Mouse (Mus musculus) neural tube, embryonic 15.5 days (tissue): ENCODE data around the gene Ano5. TPM values are rescaled to one million over a fixed set of nuclear protein-coding genes. Genes with fewer than 3 reads are reported as not detected.

Experiments used
- ATAC-seq: fragments of 200-750 bp; cut with Nextera tagmentation; 2 replicates; pipeline ENCODE4 v1.8.0; 2017; ENCODE audit warnings: mild to moderate bottlenecking, moderate TSS enrichment, moderate library complexity; ENCODE audit not compliant: low FRiP score
- H3K27ac ChIP-seq: fragments of 300-500 bp; sonication (generic); replicated peaks from 2 replicates; pipeline ENCODE4 v1.5.1; 2015; ENCODE audit warnings: mild to moderate bottlenecking, inconsistent platforms
- H3K27me3 ChIP-seq: fragments of 300-500 bp; sonication (generic); replicated peaks from 2 replicates; pipeline ENCODE4 v1.6.1; 2015; ENCODE audit warnings: inconsistent platforms
- H3K36me3 ChIP-seq: fragments of 300-500 bp; sonication (generic); 2 replicates; pipeline ENCODE4 v1.6.1; 2015; ENCODE audit warnings: inconsistent platforms
- H3K4me1 ChIP-seq: fragments of 300-500 bp; sonication (generic); 2 replicates; pipeline ENCODE4 v1.6.1; 2015; ENCODE audit warnings: inconsistent platforms
- H3K4me2 ChIP-seq: fragments of 300-500 bp; sonication (generic); 2 replicates; pipeline ENCODE4 v1.6.1; 2015; ENCODE audit warnings: inconsistent platforms, mild to moderate bottlenecking, moderate library complexity
- H3K4me3 ChIP-seq: fragments of 300-500 bp; sonication (generic); replicated peaks from 2 replicates; pipeline ENCODE4 v1.5.1; 2015; ENCODE audit warnings: mild to moderate bottlenecking, inconsistent platforms
- H3K9ac ChIP-seq: fragments of 300-500 bp; sonication (generic); replicated peaks from 2 replicates; pipeline ENCODE4 v1.6.1; 2015; ENCODE audit warnings: mild to moderate bottlenecking, inconsistent platforms
- H3K9me3 ChIP-seq: fragments of 300-500 bp; sonication (generic); replicated peaks from 2 replicates; pipeline ENCODE4 v1.6.1; 2016; ENCODE audit warnings: inconsistent platforms
- WGBS: fragments of 180-500 bp; shearing (Covaris S2); methylation state at CpG from one replicate; pipeline ENCODE4 v1.1.7; 2015; ENCODE audit warnings: mixed read lengths; 5-methylcytosine and 5-hydroxymethylcytosine counted together
- polyA plus RNA-seq: library from polyadenylated mRNA; unstranded; fragments of >200 nt; fragmentation: Nextera tagmentation; extraction: Ambion mirVana; gene quantifications from 2 replicates; pipeline ENCODE4 v1.2.1, GENCODE M21; 2015

Gene Ano5
- polyA plus RNA-seq, 1 experiment from 2014 or later = 1.5 TPM

GRCm38 (mm10) chr7:51621694-51622145 lies 110.9 kb downstream of the Ano5 start, which contains the start of gene Slc17a6:
Slc17a6 (plus strand) TSS chr7:51622006.
- ATAC-seq = peak; percentile 51
- peak within 1 kb of the TSS; percentile 46 for H3K4me2 ChIP-seq
- H3K4me3 ChIP-seq = peak within 1 kb of the TSS; percentile 48
- H3K27ac ChIP-seq = peak within 1 kb of the TSS; percentile 93
- peaks cover 4% of the 10 kb centered on the region; the same call in 1 of the 2 replicates for H3K4me1 ChIP-seq
- H3K27me3 ChIP-seq = peaks cover 26% of the 10 kb centered on the region
- H3K36me3 ChIP-seq = no peaks in the 10 kb centered on the region
- H3K9me3 ChIP-seq = no peaks in the 10 kb centered on the region
- under 1% methylated on average over 23 of the region's 23 CpGs for WGBS
- peak within 1 kb of the TSS; percentile 51 for H3K9ac ChIP-seq

GRCm38 (mm10) chr7:51622196-51622595 lies 111.4 kb downstream of the Ano5 start:
- Histone ChIP-seq H3K9me3 (no peaks in the 10 kb centered on the region), H3K4me2 (peak overlapping the region; percentile 43), H3K36me3 (no peaks in the 10 kb centered on the region), H3K27ac (peak overlapping the region; percentile 93), H3K9ac (peak overlapping the region; percentile 51), H3K4me1 (peaks cover 7% of the 10 kb centered on the region; the same call in 1 of the 2 replicates), H3K27me3 (peaks cover 26% of the 10 kb centered on the region), H3K4me3 (peak overlapping the region; percentile 48)
- ATAC-seq = peak; percentile 63
- under 1% methylated on average over 18 of the region's 18 CpGs for WGBS

- Histone ChIP-seq H3K4me2 (peak overlapping the region; percentile 43; the same call in 1 of the 2 replicates), H3K36me3 (no peaks in the 10 kb centered on the region), H3K4me3 (peak overlapping the region; percentile 48), H3K27me3 (peaks cover 28% of the 10 kb centered on the region), H3K9ac (peak overlapping the region; percentile 51), H3K9me3 (no peaks in the 10 kb centered on the region), H3K27ac (peak overlapping the region; percentile 93), H3K4me1 (peaks cover 7% of the 10 kb centered on the region; the same call in 1 of the 2 replicates)
- 2% methylated on average over 5 of the region's 5 CpGs for WGBS
- ATAC-seq = no peak
These were observed 111.8 kb downstream of the Ano5 start for GRCm38 (mm10) chr7:51622666-51623065.

GRCm38 (mm10) chr7:51624336-51624897 lies 113.6 kb downstream of the Ano5 start:
- no peaks in the 10 kb centered on the region for H3K9me3 ChIP-seq
- H3K27ac ChIP-seq = peak overlapping the region; percentile 90
- WGBS = under 1% methylated on average over 4 of the region's 4 CpGs
- peaks cover 36% of the 10 kb centered on the region for H3K27me3 ChIP-seq
- H3K4me3 ChIP-seq = peak overlapping the region; percentile 45
- peak; percentile 51 for ATAC-seq
- peak overlapping the region; percentile 55 for H3K4me2 ChIP-seq
- peaks cover 7% of the 10 kb centered on the region; the same call in 1 of the 2 replicates for H3K4me1 ChIP-seq
- H3K36me3 ChIP-seq = no peaks in the 10 kb centered on the region
- H3K9ac ChIP-seq = peak overlapping the region; percentile 51

GRCm38 (mm10) chr7:51625161-51625560 lies 114.3 kb downstream of the Ano5 start:
- peak overlapping the region; percentile 45 for H3K4me3 ChIP-seq
- peak overlapping the region; percentile 55 for H3K4me2 ChIP-seq
- peak overlapping the region; percentile 90 for H3K27ac ChIP-seq
- H3K9ac ChIP-seq = peak overlapping the region; percentile 51
- H3K9me3 ChIP-seq = no peaks in the 10 kb centered on the region
- peak; percentile 29; the same call in 1 of the 2 replicates for ATAC-seq
- H3K27me3 ChIP-seq = peaks cover 38% of the 10 kb centered on the region
- peaks cover 7% of the 10 kb centered on the region; the same call in 1 of the 2 replicates for H3K4me1 ChIP-seq
- WGBS = under 1% methylated on average over 23 of the region's 23 CpGs
- H3K36me3 ChIP-seq = no peaks in the 10 kb centered on the region

- WGBS = 2% methylated on average over 11 of the region's 11 CpGs
These were observed 114.9 kb downstream of the Ano5 start for GRCm38 (mm10) chr7:51625591-51626255.

GRCm38 (mm10) chr7:51626451-51627000 lies 115.7 kb downstream of the Ano5 start:
- peak overlapping the region; percentile 90 for H3K27ac ChIP-seq
- H3K9me3 ChIP-seq = no peaks in the 10 kb centered on the region
- H3K27me3 ChIP-seq = peaks cover 43% of the 10 kb centered on the region
- peak overlapping the region; percentile 51 for H3K9ac ChIP-seq
- H3K4me2 ChIP-seq = peak overlapping the region; percentile 55
- under 1% methylated on average over 16 of the region's 16 CpGs for WGBS
- peak overlapping the region; percentile 45 for H3K4me3 ChIP-seq
- H3K36me3 ChIP-seq = no peaks in the 10 kb centered on the region
- peaks cover 7% of the 10 kb centered on the region; the same call in 1 of the 2 replicates for H3K4me1 ChIP-seq
- ATAC-seq = no peak

More at GRCm38 (mm10) chr7:51625591-51626255, 114.9 kb downstream of the Ano5 start:
- Histone ChIP-seq H3K36me3 (no peaks in the 10 kb centered on the region), H3K27ac (peak overlapping the region; percentile 90), H3K4me1 (peaks cover 7% of the 10 kb centered on the region; the same call in 1 of the 2 replicates), H3K9ac (peak overlapping the region; percentile 51), H3K4me2 (peak overlapping the region; percentile 55), H3K27me3 (peaks cover 40% of the 10 kb centered on the region), H3K9me3 (no peaks in the 10 kb centered on the region), H3K4me3 (peak overlapping the region; percentile 45)
- ATAC-seq = no peak

GRCm38 (mm10) chr7:51627001-51627631 lies 116.3 kb downstream of the Ano5 start:
- peak overlapping the region; percentile 90 for H3K27ac ChIP-seq
- peak overlapping the region; percentile 55 for H3K4me2 ChIP-seq
- H3K4me3 ChIP-seq = peak overlapping the region; percentile 45
- H3K4me1 ChIP-seq = peaks cover 3% of the 10 kb centered on the region; the same call in 1 of the 2 replicates
- peak overlapping the region; percentile 51 for H3K9ac ChIP-seq
- ATAC-seq = peak; percentile 36
- peaks cover 40% of the 10 kb centered on the region for H3K27me3 ChIP-seq
- WGBS = under 1% methylated on average over 26 of the region's 26 CpGs
- H3K36me3 ChIP-seq = no peaks in the 10 kb centered on the region
- no peaks in the 10 kb centered on the region for H3K9me3 ChIP-seq

- Histone ChIP-seq H3K9ac (peak overlapping the region; percentile 51), H3K27ac (peak overlapping the region; percentile 90), H3K4me3 (peak overlapping the region; percentile 45), H3K4me2 (peak overlapping the region; percentile 55), H3K36me3 (no peaks in the 10 kb centered on the region), H3K9me3 (no peaks in the 10 kb centered on the region), H3K4me1 (peaks cover 6% of the 10 kb centered on the region; the same call in 1 of the 2 replicates), H3K27me3 (peaks cover 34% of the 10 kb centered on the region)
- WGBS = under 1% methylated on average over 9 of the region's 9 CpGs
- no peak for ATAC-seq
These were observed 116.8 kb downstream of the Ano5 start for GRCm38 (mm10) chr7:51627666-51628065.

- Histone ChIP-seq H3K27me3 (peaks cover 33% of the 10 kb centered on the region), H3K36me3 (no peaks in the 10 kb centered on the region), H3K27ac (peak overlapping the region; percentile 60; the same call in 1 of the 2 replicates), H3K4me1 (peaks cover 11% of the 10 kb centered on the region; the same call in 1 of the 2 replicates), H3K9ac (no peak overlapping the region), H3K4me2 (peak overlapping the region; percentile 55), H3K4me3 (0 out of 2 replicates have a peak overlapping the region, but pooled peaks have one; percentile 8), H3K9me3 (no peaks in the 10 kb centered on the region)
- 2% methylated on average over 9 of the region's 9 CpGs for WGBS
- no peak for ATAC-seq
These were observed 117.5 kb downstream of the Ano5 start for GRCm38 (mm10) chr7:51628349-51628748.

- 5% methylated on average over 3 of the region's 3 CpGs for WGBS
- Histone ChIP-seq H3K27me3 (peaks cover 25% of the 10 kb centered on the region), H3K4me2 (peak overlapping the region; percentile 55), H3K9ac (peak overlapping the region; percentile 34), H3K4me3 (peak overlapping the region; percentile 32), H3K27ac (peak overlapping the region; percentile 79), H3K36me3 (no peaks in the 10 kb centered on the region), H3K9me3 (no peaks in the 10 kb centered on the region), H3K4me1 (peaks cover 12% of the 10 kb centered on the region; the same call in 1 of the 2 replicates)
- no peak for ATAC-seq
These were observed 118.4 kb downstream of the Ano5 start for GRCm38 (mm10) chr7:51629206-51629605.
